Mouse (Mus musculus) gonadal fat pad, adult 2 months (tissue): ENCODE measurements at regions not wholly inside any gene's neighbourhood (a gene's known extent, or its start where the extent isn't known, plus 50 kb on each side); places are given as distances from the start of the nearest gene placed in this dataset.

Source experiments
- DNase-seq: peaks from one replicate; pipeline ENCODE4 v3.0.0-alpha.2; 2012; ENCODE audit warnings: low read depth

- no peak for DNase-seq
These were observed 118.0 kb upstream of the Slc22a23 start for GRCm38 (mm10) chr13:34462808-34463511.

- DNase-seq = no peak
These were observed 117.3 kb upstream of the Slc22a23 start for GRCm38 (mm10) chr13:34462206-34462807.

- no peak for DNase-seq
These were observed 116.0 kb upstream of the Slc22a23 start for GRCm38 (mm10) chr13:34460969-34461368.

- no peak for DNase-seq
These were observed 111.1 kb upstream of the Slc22a23 start for GRCm38 (mm10) chr13:34456051-34456450.

GRCm38 (mm10) chr13:34446806-34447205 lies 101.8 kb upstream of the Slc22a23 start:
- DNase-seq = no peak

- peak; percentile 71 for DNase-seq
These were observed 101.3 kb upstream of the Slc22a23 start for GRCm38 (mm10) chr13:34446327-34446726.

GRCm38 (mm10) chr13:34441347-34441746 lies 96.4 kb upstream of the Slc22a23 start:
- DNase-seq = peak; percentile 99

- no peak for DNase-seq
These were observed 82.5 kb upstream of the Slc22a23 start for GRCm38 (mm10) chr13:34427527-34427926.

- DNase-seq = no peak
These were observed 79.9 kb upstream of the Slc22a23 start for GRCm38 (mm10) chr13:34424921-34425320.

- DNase-seq = no peak
These were observed 76.7 kb upstream of the Slc22a23 start for GRCm38 (mm10) chr13:34421644-34422043.

GRCm38 (mm10) chr13:34420341-34421156 lies 75.6 kb upstream of the Slc22a23 start:
- no peak for DNase-seq

GRCm38 (mm10) chr13:34419061-34419460 lies 74.1 kb upstream of the Slc22a23 start:
- DNase-seq = no peak

GRCm38 (mm10) chr13:34416603-34417002 lies 71.6 kb upstream of the Slc22a23 start:
- DNase-seq = no peak

GRCm38 (mm10) chr13:34414533-34414932 lies 69.6 kb upstream of the Slc22a23 start:
- no peak for DNase-seq

- DNase-seq = no peak
These were observed 63.7 kb upstream of the Slc22a23 start for GRCm38 (mm10) chr13:34408669-34409055.

- peak; percentile 74 for DNase-seq
These were observed 63.2 kb upstream of the Slc22a23 start for GRCm38 (mm10) chr13:34408007-34408668.

GRCm38 (mm10) chr13:34406291-34406690 lies 61.3 kb upstream of the Slc22a23 start:
- no peak for DNase-seq

GRCm38 (mm10) chr13:34402631-34403030 lies 57.6 kb upstream of the Slc22a23 start:
- DNase-seq = peak; percentile 81

- no peak for DNase-seq
These were observed 56.0 kb upstream of the Slc22a23 start for GRCm38 (mm10) chr13:34401031-34401430.

- DNase-seq = no peak
These were observed 53.9 kb upstream of the Slc22a23 start for GRCm38 (mm10) chr13:34398847-34399246.

- no peak for DNase-seq
These were observed 53.2 kb upstream of the Slc22a23 start for GRCm38 (mm10) chr13:34398061-34398787.
